Mouse (Mus musculus): ENCODE data around the gene Slc17a6. TPM values are rescaled to one million over a fixed set of nuclear protein-coding genes. Genes with fewer than 3 reads are reported as not detected.

The Slc17a6 gene
- total and polyA plus RNA-seq, 2 experiments from 2014 or later = 115 to 177 TPM

GRCm38 (mm10) chr7:51622196-51622595 lies 390 bp downstream of the Slc17a6 start:
- Histone ChIP-seq H3K27ac (peak overlapping the region; percentile 87), H3K4me2 (ENCODE audit: low read depth, low read length) (peak overlapping the region; percentile 42), H3K4me3 (ENCODE audit: low read length) (peak overlapping the region; percentile 35), H3K36me3 (ENCODE audit: insufficient read depth, low read length) (no peaks in the 10 kb centered on the region), H3K4me1 (ENCODE audit: insufficient read depth, low read length) (no peaks in the 10 kb centered on the region; the same call in 1 of the 2 replicates), H3K27me3 (ENCODE audit: insufficient read depth, low read length) (peaks cover 12% of the 10 kb centered on the region), H3K9me3 (ENCODE audit: low read length) (no peaks in the 10 kb centered on the region), H3K9ac (replicated peaks; ENCODE audit: low read length) (peak overlapping the region; percentile 55)
- DNase-seq (ENCODE audit: low spot score) = peak; percentile 71
- 1% methylated on average over 18 of the region's 18 CpGs for WGBS
- TF ChIP-seq CTCF (IDR thresholded peaks at IDR 0.05; ENCODE audit: low read depth) = no peak
- peak; percentile 62 for ATAC-seq

GRCm38 (mm10) chr7:51622666-51623065 lies 860 bp downstream of the Slc17a6 start:
- Histone ChIP-seq H3K4me1 (ENCODE audit: insufficient read depth, low read length) (no peaks in the 10 kb centered on the region; the same call in 1 of the 2 replicates), H3K27me3 (ENCODE audit: insufficient read depth, low read length) (peaks cover 12% of the 10 kb centered on the region), H3K4me2 (ENCODE audit: low read depth, low read length) (peak overlapping the region; percentile 42), H3K36me3 (ENCODE audit: insufficient read depth, low read length) (no peaks in the 10 kb centered on the region), H3K27ac (peak overlapping the region; percentile 87), H3K4me3 (ENCODE audit: low read length) (peak overlapping the region; percentile 35), H3K9ac (replicated peaks; ENCODE audit: low read length) (peak overlapping the region; percentile 55), H3K9me3 (ENCODE audit: low read length) (no peaks in the 10 kb centered on the region)
- 1% methylated on average over 5 of the region's 5 CpGs for WGBS
- no peak for TF ChIP-seq CTCF (IDR thresholded peaks at IDR 0.05; ENCODE audit: low read depth)
- ATAC-seq = no peak
- DNase-seq (ENCODE audit: low spot score) = no peak

GRCm38 (mm10) chr7:51624336-51624897 lies 2.6 kb downstream of the Slc17a6 start:
- Histone ChIP-seq H3K27ac (peak overlapping the region; percentile 82), H3K4me1 (ENCODE audit: insufficient read depth, low read length) (no peaks in the 10 kb centered on the region; the same call in 1 of the 2 replicates), H3K4me3 (ENCODE audit: low read length) (peak overlapping the region; percentile 35), H3K4me2 (ENCODE audit: low read depth, low read length) (peak overlapping the region; percentile 42), H3K9ac (replicated peaks; ENCODE audit: low read length) (peak overlapping the region; percentile 56), H3K27me3 (ENCODE audit: insufficient read depth, low read length) (peaks cover 12% of the 10 kb centered on the region), H3K9me3 (ENCODE audit: low read length) (no peaks in the 10 kb centered on the region), H3K36me3 (ENCODE audit: insufficient read depth, low read length) (no peaks in the 10 kb centered on the region)
- TF ChIP-seq CTCF (IDR thresholded peaks at IDR 0.05; ENCODE audit: low read depth) = no peak
- WGBS = 1% methylated on average over 4 of the region's 4 CpGs
- DNase-seq (ENCODE audit: low spot score) (peak; percentile 62), ATAC-seq (peak; percentile 21; the same call in 1 of the 2 replicates)

GRCm38 (mm10) chr7:51625161-51625560 lies 3.4 kb downstream of the Slc17a6 start:
- H3K9ac ChIP-seq (replicated peaks; ENCODE audit: low read length) = peak overlapping the region; percentile 56
- DNase-seq (ENCODE audit: low spot score) (peak; percentile 55), ATAC-seq (0 out of 2 replicates have a peak, but pooled peaks have one; percentile 16)
- no peaks in the 10 kb centered on the region; the same call in 1 of the 2 replicates for H3K4me1 ChIP-seq (ENCODE audit: insufficient read depth, low read length)
- H3K4me2 ChIP-seq (ENCODE audit: low read depth, low read length) = peak overlapping the region; percentile 42
- WGBS = 0% methylated on average over 23 of the region's 23 CpGs
- H3K9me3 ChIP-seq (ENCODE audit: low read length) = no peaks in the 10 kb centered on the region
- peak overlapping the region; percentile 35 for H3K4me3 ChIP-seq (ENCODE audit: low read length)
- no peaks in the 10 kb centered on the region for H3K36me3 ChIP-seq (ENCODE audit: insufficient read depth, low read length)
- TF ChIP-seq CTCF (IDR thresholded peaks at IDR 0.05; ENCODE audit: low read depth) = no peak
- peak overlapping the region; percentile 82 for H3K27ac ChIP-seq
- peaks cover 12% of the 10 kb centered on the region for H3K27me3 ChIP-seq (ENCODE audit: insufficient read depth, low read length)

GRCm38 (mm10) chr7:51625591-51626255 lies 3.9 kb downstream of the Slc17a6 start:
- no peaks in the 10 kb centered on the region for H3K36me3 ChIP-seq (ENCODE audit: insufficient read depth, low read length)
- no peaks in the 10 kb centered on the region for H3K9me3 ChIP-seq (ENCODE audit: low read length)
- peak overlapping the region; percentile 42 for H3K4me2 ChIP-seq (ENCODE audit: low read depth, low read length)
- peak overlapping the region; percentile 35 for H3K4me3 ChIP-seq (ENCODE audit: low read length)
- no peak for TF ChIP-seq CTCF (IDR thresholded peaks at IDR 0.05; ENCODE audit: low read depth)
- ATAC-seq = no peak
- H3K4me1 ChIP-seq (ENCODE audit: insufficient read depth, low read length) = no peaks in the 10 kb centered on the region; the same call in 1 of the 2 replicates
- 7% methylated on average over 11 of the region's 11 CpGs for WGBS
- peak overlapping the region; percentile 56 for H3K9ac ChIP-seq (replicated peaks; ENCODE audit: low read length)
- no peak for DNase-seq (ENCODE audit: low spot score)
- H3K27me3 ChIP-seq (ENCODE audit: insufficient read depth, low read length) = peaks cover 14% of the 10 kb centered on the region
- H3K27ac ChIP-seq = peak overlapping the region; percentile 82

- H3K36me3 ChIP-seq (ENCODE audit: insufficient read depth, low read length) = no peaks in the 10 kb centered on the region
- ATAC-seq (no peak), DNase-seq (ENCODE audit: low spot score) (peak; percentile 22)
- peak overlapping the region; percentile 82 for H3K27ac ChIP-seq
- no peaks in the 10 kb centered on the region for H3K9me3 ChIP-seq (ENCODE audit: low read length)
- WGBS = 4% methylated on average over 16 of the region's 16 CpGs
- peak overlapping the region; percentile 42 for H3K4me2 ChIP-seq (ENCODE audit: low read depth, low read length)
- peaks cover 18% of the 10 kb centered on the region for H3K27me3 ChIP-seq (ENCODE audit: insufficient read depth, low read length)
- peak overlapping the region; percentile 35 for H3K4me3 ChIP-seq (ENCODE audit: low read length)
- TF ChIP-seq CTCF (IDR thresholded peaks at IDR 0.05; ENCODE audit: low read depth) = no peak
- H3K9ac ChIP-seq (replicated peaks; ENCODE audit: low read length) = peak overlapping the region; percentile 56
- no peaks in the 10 kb centered on the region; the same call in 1 of the 2 replicates for H3K4me1 ChIP-seq (ENCODE audit: insufficient read depth, low read length)
These were observed 4.7 kb downstream of the Slc17a6 start for GRCm38 (mm10) chr7:51626451-51627000.
